Mouse (Mus musculus) kidney, adult 2 months (tissue): ENCODE data around the gene Ctc1.

Experiments
- CTCF ChIP-seq: fragments of 200-500 bp; conservative IDR thresholded peaks from 2 replicates; pipeline ENCODE4 v1.5.1; 2011; ENCODE audit warnings: low read depth, mild to moderate bottlenecking, control low read depth, low read length, moderate library complexity, mixed read lengths; ENCODE audit not compliant: insufficient read depth, insufficient read length
- POLR2A ChIP-seq: fragments of 200-500 bp; IDR thresholded peaks from one replicate; pipeline ENCODE4 v1.6.1; 2011; ENCODE audit warnings: low read depth, low read length, control low read depth

- TF ChIP-seq CTCF (peak; percentile 94), POLR2A (no peak)
Measured at GRCm38 (mm10) chr11:68982639-68983369, 32.9 kb upstream of the Ctc1 start.
